Mouse (Mus musculus): ENCODE measurements at regions not wholly inside any gene's neighbourhood (a gene's known extent, or its start where the extent isn't known, plus 50 kb on each side); places are given as distances from the start of the nearest gene placed in this dataset.

DNA sequence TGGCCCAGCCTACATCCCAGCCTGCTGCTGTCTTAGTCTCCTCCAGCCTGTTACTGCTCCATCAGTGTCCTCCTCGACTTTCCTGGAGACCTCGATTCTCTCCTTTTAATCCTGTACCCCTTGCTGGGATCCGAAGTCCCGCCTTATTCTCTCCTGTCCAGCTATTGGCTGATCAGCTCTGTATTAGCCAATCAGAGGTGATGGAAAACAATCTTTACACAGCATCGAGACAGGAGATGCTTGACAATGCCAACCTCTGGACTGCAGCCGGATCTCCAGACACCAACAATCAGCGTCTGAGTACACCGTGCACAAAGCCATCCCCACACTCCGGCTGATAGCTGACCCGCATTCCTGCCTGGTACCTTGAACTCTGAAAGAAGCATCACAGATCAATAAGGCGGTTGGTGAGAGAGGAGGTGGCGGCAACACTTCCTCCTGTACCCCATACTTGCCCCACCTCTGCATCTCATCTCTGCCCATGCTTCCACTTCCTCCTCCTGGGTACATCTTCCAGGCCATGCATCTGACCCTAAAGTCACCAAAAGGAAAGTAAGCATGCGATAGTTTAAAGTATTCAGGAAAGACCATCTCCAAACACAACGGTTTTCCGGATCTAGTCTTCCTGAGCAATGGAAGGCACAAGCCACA is 316.4 kb downstream of the Zfp706 start:
- no peak for TF ChIP-seq CTCF (IDR thresholded peaks at IDR 0.05)
- H3K4me3 ChIP-seq = no peak overlapping the region
- no peak overlapping the region for H3K27ac ChIP-seq
- DNase-seq = no peak
- intact Hi-C loops (cut with DNase I) = no loop called here

DNA sequence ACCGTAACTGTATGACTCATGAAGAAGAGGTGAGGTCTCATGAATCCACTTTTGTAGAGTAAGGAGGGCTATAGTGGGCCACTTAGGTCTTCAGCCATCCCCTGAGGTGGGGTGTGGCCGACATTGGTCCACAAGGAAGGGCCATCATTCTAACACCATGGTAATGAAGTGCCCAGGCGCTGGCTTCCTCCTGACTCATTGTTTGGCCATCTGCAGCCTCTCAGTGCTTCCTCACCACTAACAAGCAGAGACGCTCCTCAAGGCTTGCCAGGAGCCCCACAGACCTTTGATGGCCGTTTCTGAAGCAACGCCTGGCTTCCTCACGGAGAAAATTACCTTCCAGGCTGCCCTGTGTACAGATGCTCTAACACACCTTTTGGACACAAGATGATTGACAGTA is 317.7 kb downstream of the Zfp706 start:
- no peak for DNase-seq
- TF ChIP-seq CTCF (IDR thresholded peaks at IDR 0.05) = no peak
- Histone ChIP-seq H3K4me3 (no peak overlapping the region), H3K27ac (no peak overlapping the region)
- intact Hi-C loops (cut with DNase I) = no loop called here

DNA sequence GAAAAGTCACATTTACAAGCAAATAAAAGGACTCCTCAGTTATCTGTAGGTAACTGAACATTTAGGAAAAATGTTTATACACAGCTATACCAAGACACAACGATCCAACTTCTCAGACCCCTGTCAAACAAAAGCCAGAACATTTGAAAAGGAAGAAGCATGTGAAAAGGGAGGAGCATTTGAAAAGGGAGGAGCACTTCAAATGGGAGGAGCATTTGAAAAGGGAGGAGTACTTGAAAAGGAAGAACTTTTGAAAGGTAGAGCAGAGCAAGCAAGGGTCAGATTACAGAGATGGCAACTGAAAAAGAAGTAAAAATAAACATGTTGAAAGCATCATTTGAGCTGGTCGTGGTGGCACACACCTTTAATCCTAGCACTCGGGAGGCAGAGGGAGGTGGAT is 318.3 kb downstream of the Zfp706 start:
- H3K4me3 ChIP-seq = no peak overlapping the region
- no peak for TF ChIP-seq CTCF (IDR thresholded peaks at IDR 0.05)
- intact Hi-C loops (cut with DNase I) = no loop called here
- DNase-seq = no peak
- no peak overlapping the region for H3K27ac ChIP-seq

DNA sequence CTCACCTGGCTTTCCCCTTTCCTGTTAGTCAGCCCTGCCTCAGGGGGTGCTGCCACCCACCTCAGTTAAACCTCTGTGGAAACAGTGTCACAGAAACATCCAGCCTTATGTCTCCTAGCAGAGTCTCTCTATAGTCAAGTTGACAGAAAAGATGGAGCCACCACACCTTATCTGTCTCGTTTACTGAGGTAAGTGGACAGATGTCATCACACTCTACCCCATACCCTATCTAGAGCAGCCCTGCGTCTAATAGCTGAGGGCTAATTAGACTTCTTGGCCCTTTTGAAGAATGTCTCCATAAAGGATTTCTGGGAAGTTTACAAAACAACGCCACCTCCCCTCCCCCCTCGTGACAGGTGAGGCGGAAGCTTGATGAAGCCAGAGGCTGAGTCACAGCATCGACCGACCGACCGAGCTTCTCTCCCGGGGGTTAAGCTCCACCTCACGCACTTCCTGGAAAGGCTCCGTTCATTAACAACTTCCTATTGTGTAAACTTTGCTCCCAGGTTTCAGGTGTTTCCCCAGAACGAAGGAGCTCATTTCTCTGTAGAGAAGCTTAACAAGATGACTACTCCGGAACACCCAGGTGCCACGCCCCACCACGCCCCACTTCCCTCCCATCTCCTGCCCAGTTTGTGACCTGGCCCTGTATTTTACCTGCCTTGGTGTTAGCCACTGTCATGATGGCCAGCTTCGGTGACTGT is 319.4 kb downstream of the Zfp706 start:
- no peak overlapping the region for H3K27ac ChIP-seq
- no peak for TF ChIP-seq CTCF (IDR thresholded peaks at IDR 0.05)
- H3K4me3 ChIP-seq = no peak overlapping the region
- intact Hi-C loops (cut with DNase I) = no loop called here
- DNase-seq = no peak

DNA sequence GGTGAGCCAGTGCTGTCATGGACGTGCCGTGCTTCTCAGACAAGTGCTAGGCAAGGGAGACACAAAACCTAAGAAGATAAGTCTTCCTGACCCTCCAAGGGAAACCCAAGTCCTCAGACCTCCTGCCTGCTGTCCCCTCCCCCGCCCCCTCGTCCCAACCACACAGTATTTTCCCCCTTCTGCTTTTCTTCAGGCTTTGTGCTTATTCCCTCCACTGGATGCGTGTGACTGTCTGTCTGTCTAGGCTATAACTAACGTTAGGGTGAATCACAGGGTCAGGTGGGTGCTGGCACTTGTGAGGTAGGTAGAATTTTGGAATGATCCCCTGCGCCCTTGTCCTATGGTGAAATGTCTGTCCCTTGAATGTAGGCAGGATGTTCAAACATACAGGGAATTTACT is 322.9 kb downstream of the Zfp706 start:
- no peak for DNase-seq
- intact Hi-C loops (cut with DNase I) = loop anchor here (5.0 kb wide), 1 partner anchor 37 kb away; no protein-coding TSS in a partner anchor
- Histone ChIP-seq H3K27ac (no peak overlapping the region), H3K4me3 (no peak overlapping the region)
- no peak for TF ChIP-seq CTCF (IDR thresholded peaks at IDR 0.05)

DNA sequence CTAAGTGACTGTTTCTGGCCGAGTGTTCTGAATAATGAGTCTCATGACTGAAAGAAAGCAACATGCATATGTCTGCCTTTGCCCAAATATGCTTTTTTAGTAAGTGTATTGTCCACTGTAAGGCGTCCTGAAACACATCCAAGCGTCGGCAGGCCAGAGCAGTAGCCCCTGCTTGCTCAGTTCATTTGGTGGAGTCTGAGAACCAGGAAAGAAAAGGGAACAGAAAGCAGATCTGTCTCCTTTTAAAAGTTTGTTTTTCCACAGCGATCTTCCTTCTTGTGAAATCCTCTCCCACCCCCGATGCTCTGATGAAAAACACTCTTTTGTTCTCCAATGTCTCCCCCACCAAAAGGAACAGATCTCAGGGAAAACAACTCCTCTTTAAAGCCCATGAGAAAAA is 324.7 kb downstream of the Zfp706 start:
- peak overlapping the region; percentile 80 for H3K27ac ChIP-seq
- intact Hi-C loops (cut with DNase I) = loop anchor here (5.0 kb wide), 1 partner anchor 36 kb away; no protein-coding TSS in a partner anchor
- DNase-seq = no peak

DNA sequence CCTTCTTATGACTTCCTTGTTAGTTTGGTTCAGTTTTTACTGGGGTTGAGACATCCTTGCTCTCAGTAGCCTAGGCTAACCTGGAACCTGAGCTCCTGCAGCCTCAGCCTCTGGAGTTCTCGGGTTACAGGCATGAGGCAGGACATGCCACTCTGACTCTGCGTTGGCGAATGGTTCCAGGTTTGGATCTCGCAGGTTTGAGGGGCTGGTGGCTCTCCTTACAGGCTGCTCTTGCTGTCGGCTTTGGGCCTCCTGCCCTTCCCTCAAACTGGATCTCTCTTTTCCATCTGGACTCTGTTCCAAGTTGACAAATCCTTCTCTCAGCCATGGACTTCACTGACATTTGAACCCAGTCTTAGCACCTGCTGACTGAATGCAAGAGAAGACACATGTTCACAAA is 325.4 kb downstream of the Zfp706 start:
- no peak overlapping the region for H3K4me3 ChIP-seq
- no peak for TF ChIP-seq CTCF (IDR thresholded peaks at IDR 0.05)
- intact Hi-C loops (cut with DNase I) = loop anchor here (5.0 kb wide), 1 partner anchor 35 kb away; no protein-coding TSS in a partner anchor
- peak; percentile 66 for DNase-seq
- H3K27ac ChIP-seq = peak overlapping the region; percentile 80

More for the DNA sequence above, 324.7 kb downstream of the Zfp706 start:
- no peak overlapping the region for H3K4me3 ChIP-seq
- no peak for TF ChIP-seq CTCF (IDR thresholded peaks at IDR 0.05)

DNA sequence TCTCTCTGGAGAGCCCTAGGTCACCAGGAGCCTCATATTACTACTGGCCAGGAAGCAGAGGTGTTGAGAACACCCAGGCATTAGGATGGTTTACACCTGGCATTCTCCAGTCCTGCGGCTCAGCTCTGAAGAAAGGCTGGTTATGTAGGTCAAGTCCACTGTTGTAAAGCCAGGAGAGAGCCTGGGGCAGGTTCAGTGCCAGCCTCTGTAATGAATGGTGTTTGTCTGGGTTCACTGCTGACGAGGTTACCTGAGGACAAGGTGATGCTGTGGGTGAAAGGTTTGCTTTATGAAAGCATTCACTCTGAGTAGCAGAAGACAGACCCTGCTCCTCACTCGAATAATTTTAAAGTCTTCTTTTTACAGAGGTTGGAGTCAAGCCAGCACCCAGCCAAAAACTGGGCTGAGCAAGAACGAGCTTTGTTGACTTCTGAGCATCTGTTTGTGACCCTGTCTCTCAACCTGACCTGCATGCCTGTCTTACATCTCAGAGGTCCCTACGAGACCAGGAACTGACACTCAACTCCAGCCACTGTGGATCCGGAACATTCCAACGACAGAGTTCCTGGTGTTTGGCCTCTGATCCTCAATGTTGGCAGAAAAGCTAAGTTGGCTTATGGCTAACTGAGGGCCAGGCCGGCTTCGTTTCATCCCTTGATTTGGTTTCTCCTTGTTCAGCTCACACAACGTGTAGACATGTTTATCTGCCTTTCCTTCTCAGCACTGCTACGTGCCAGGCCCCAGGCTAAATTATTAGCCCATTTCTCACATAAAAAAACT is 327.0 kb downstream of the Zfp706 start:
- no peak for TF ChIP-seq CTCF (IDR thresholded peaks at IDR 0.05)
- H3K27ac ChIP-seq = no peak overlapping the region
- DNase-seq = peak; percentile 23
- H3K4me3 ChIP-seq = no peak overlapping the region
- intact Hi-C loops (cut with DNase I) = loop anchor here (5.0 kb wide), 1 partner anchor 33 kb away; no protein-coding TSS in a partner anchor

DNA sequence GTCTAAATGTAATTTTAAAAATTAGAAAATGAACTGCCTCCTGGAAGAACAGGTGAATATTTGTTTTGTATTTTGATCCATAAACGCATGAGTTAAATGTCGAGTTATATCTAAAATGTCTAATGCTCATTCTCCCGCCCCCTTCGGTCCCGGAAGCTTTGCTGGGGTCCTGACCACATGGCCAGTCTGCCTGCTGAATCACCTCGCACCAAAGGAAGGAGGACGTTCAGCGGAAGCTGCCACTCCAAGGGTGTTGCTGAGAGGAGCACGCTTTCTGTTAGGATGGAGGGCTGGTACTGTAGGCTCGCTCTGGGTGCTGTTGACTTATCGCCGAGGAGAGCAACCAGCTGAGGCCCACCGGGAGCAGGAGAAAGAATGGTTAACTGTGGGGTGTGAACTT is 328.0 kb downstream of the Zfp706 start:
- H3K4me3 ChIP-seq = no peak overlapping the region
- no peak overlapping the region for H3K27ac ChIP-seq
- DNase-seq = no peak
- TF ChIP-seq CTCF (IDR thresholded peaks at IDR 0.05) = no peak
- intact Hi-C loops (cut with DNase I) = no loop called here

DNA sequence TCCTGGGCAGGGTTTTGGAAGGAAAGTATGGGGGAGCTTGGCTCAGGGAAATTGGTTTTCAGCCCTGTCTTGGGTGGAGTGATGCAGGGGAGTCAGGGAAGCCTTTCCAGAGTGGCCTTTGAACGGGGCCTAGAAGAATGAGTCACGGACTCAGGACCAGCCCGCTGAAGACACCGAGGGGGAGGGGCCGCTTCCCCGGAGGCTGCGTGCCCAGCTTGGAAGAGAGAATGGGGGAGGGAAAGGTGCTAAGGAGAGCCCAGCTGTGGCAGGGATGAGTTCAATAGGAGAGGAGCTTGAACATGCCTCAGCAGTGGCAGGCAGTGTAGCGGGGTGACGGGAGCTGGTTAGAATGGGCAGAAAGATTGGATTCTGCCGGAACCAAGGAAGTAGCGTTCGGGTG is 337.8 kb downstream of the Zfp706 start:
- no peak overlapping the region for H3K4me3 ChIP-seq
- peak; percentile 37 for DNase-seq
- TF ChIP-seq CTCF (IDR thresholded peaks at IDR 0.05) = no peak
- intact Hi-C loops (cut with DNase I) = no loop called here
- no peak overlapping the region for H3K27ac ChIP-seq

DNA sequence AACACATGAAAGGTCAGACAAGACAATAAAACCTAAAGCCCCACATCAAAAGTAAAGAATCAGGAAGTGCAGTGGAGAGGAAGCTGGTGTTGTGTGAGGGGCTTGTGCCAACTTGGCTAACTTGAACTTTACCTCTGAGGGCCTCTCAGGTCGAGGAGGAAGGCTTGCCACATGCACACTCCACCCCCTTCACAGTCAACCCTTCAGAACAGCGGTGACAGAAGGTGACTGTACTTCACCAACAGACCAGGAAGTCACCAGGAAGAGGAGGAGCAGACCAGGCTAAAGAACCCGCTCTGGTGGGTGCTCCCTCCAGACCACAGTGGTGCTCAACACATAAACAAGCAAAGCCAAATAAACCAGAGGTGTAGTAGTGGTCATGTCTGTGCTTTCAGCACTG is 341.0 kb downstream of the Zfp706 start:
- no peak for DNase-seq
- H3K4me3 ChIP-seq = no peak overlapping the region
- no peak overlapping the region for H3K27ac ChIP-seq
- intact Hi-C loops (cut with DNase I) = no loop called here
- no peak for TF ChIP-seq CTCF (IDR thresholded peaks at IDR 0.05)

DNA sequence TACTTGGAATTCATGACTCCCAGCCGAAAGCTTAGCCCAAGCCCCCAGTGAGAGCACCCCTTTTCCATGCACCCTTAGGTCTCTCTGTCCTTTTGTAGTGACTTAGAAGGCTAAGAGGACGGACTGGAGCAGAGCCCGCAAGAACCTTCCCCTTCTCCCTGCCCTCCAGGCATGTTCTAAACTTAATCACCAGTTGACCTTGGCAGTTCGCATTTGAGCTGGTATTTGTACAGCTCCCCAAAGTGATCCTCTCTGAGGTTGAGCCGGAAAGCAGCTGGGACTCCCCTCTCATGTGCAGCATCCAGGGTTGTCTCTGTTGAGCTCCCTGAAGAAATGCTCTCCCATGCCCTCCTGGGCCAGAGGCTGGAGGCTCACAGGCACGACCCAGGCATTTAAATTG is 343.2 kb downstream of the Zfp706 start:
- no peak for DNase-seq
- H3K4me3 ChIP-seq = no peak overlapping the region
- TF ChIP-seq CTCF (IDR thresholded peaks at IDR 0.05) = no peak
- intact Hi-C loops (cut with DNase I) = no loop called here
- no peak overlapping the region for H3K27ac ChIP-seq

DNA sequence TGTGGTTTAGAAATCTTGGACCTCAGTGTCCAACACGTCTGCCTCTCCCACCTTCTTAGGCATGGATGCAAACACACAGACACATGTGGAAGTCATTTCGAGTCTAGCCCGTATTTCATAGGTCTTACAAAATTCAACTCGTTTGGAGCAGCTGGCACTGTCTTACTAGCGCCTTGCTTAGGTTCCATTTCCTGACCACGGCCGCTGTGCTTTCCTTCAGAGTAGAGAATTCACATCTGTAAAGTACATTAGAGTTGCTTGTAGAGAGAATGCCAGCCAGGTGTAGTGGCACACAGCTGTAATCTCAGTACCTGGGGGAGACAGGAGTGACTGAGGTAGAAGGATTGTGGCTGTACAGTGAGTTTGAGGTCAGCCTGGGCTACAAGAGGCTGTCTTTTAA is 346.6 kb downstream of the Zfp706 start:
- H3K27ac ChIP-seq = no peak overlapping the region
- no peak overlapping the region for H3K4me3 ChIP-seq
- no peak for DNase-seq
- no peak for TF ChIP-seq CTCF (IDR thresholded peaks at IDR 0.05)
- intact Hi-C loops (cut with DNase I) = no loop called here
